Mouse (Mus musculus): Measurements from ENCODE around the gene D930048N14Rik. TPM values are rescaled to one million over a fixed set of nuclear protein-coding genes. Genes with fewer than 3 reads are reported as not detected.
"Not testable (repeated sequence)": the region's sequence is repeated elsewhere in the genome, so short reads cannot be mapped to it uniquely, and the experiment has no call there.

The D930048N14Rik gene
- 0.58 and 0.70 TPM in 2 replicates for polyA plus RNA-seq (2015; fragmentation: Nextera tagmentation; extraction: Ambion mirVana)

DNA sequence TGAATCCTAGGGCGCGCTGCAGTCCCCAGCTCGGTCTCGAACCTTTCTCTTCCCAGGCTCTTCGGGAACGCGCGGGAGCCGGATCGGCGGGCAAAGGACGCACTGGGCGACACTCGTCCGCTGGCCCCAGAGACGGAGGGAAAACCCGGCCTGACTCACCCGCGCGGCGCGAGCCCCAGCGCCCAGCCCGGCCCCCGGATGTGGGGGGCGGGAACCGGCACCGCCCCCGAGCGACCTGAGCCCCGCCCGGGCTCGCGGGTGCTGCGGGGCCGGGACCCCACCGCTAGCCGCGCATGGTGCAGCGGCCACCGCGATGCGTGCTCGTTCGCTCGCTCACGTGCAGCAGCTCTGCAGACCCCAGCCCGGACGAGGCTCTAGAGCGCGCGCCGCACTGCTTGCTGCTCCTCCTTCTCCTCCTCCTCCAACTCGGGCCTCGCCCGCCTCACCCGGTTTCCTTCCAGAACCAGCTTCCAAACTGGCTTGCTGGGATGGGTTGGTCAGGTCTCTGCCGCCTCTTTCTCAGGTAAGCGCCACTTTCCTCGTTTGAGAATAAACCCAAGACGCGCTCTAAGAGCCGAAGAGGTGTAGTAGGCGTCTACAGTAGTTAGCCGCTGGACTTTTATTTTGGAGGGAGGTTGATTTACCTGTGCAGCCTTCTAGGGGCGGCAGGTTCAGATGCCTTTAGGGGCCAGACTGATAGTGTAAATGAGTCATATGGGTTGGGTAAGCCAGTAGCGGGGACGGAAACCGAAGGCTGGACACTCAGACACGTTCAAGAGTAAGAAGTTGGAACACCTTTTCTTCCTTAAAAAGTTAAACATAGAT lies at the start of gene D930048N14Rik, which contains the start of gene N4bp3:
TSS of gene D930048N14Rik (plus strand) at position 264 of the 825 bp plus-strand sequence.
TSS of gene N4bp3 (minus strand) at position 152 of the 825 bp plus-strand sequence.
- H3K27me3 ChIP-seq (replicated peaks; ENCODE audit: control insufficient read depth, insufficient read depth, low read length) = peaks cover 2% of the 10 kb centered on the region; the same call in 1 of the 2 replicates
- no peak within 1 kb of the TSS for H3K27ac ChIP-seq (ENCODE audit: low read length)
- ATAC-seq = peak; percentile 82
- peak within 1 kb of the TSS; percentile 54 for H3K4me3 ChIP-seq (replicated peaks; ENCODE audit: low read length)
- no peaks in the 10 kb centered on the region for H3K36me3 ChIP-seq (ENCODE audit: control insufficient read depth, insufficient read depth)
- no peaks in the 10 kb centered on the region for H3K9me3 ChIP-seq (ENCODE audit: control insufficient read depth, low read length)
- peak within 1 kb of the TSS; percentile 70 for H3K9ac ChIP-seq (replicated peaks; ENCODE audit: low read depth, low read length)
- under 1% methylated on average over 69 of the region's 70 CpGs for WGBS
- peak within 1 kb of the TSS; percentile 91 for H3K4me2 ChIP-seq (ENCODE audit: low read length)
- H3K4me1 ChIP-seq (replicated peaks; ENCODE audit: control insufficient read depth, insufficient read depth, low read length) = peaks cover 16% of the 10 kb centered on the region

DNA sequence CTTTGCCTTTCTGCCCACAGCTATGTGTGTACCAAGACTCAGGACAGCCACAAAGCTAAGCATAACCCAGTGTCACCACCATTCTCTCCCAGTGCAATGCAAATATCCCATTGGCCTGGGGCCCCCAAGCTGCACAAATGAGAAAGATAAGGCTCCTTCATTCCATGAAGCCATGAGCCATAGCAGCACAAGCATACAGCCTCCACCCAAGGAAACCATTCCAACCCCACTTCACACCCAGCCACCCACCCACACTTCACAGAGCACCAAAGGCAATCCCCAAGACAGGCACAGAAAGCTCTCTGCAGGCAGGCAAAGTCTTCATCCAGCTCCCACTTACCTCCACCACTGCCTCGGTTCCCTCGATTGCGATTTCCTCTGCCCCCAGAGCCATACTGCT lies 48.5 kb upstream of the D930048N14Rik start:
- Histone ChIP-seq H3K27me3 (replicated peaks; ENCODE audit: control insufficient read depth, insufficient read depth, low read length) (no peaks in the 10 kb centered on the region), H3K27ac (ENCODE audit: low read length) (no peak overlapping the region), H3K36me3 (ENCODE audit: control insufficient read depth, insufficient read depth) (peaks cover 62% of the 10 kb centered on the region), H3K4me1 (replicated peaks; ENCODE audit: control insufficient read depth, insufficient read depth, low read length) (peaks cover 41% of the 10 kb centered on the region), H3K9me3 (ENCODE audit: control insufficient read depth, low read length) (no peaks in the 10 kb centered on the region), H3K9ac (replicated peaks; ENCODE audit: low read depth, low read length) (no peak overlapping the region), H3K4me2 (ENCODE audit: low read length) (no peak overlapping the region), H3K4me3 (replicated peaks; ENCODE audit: low read length) (no peak overlapping the region)
- no peak for ATAC-seq
- 82% methylated on average over 3 of the region's 3 CpGs for WGBS

DNA sequence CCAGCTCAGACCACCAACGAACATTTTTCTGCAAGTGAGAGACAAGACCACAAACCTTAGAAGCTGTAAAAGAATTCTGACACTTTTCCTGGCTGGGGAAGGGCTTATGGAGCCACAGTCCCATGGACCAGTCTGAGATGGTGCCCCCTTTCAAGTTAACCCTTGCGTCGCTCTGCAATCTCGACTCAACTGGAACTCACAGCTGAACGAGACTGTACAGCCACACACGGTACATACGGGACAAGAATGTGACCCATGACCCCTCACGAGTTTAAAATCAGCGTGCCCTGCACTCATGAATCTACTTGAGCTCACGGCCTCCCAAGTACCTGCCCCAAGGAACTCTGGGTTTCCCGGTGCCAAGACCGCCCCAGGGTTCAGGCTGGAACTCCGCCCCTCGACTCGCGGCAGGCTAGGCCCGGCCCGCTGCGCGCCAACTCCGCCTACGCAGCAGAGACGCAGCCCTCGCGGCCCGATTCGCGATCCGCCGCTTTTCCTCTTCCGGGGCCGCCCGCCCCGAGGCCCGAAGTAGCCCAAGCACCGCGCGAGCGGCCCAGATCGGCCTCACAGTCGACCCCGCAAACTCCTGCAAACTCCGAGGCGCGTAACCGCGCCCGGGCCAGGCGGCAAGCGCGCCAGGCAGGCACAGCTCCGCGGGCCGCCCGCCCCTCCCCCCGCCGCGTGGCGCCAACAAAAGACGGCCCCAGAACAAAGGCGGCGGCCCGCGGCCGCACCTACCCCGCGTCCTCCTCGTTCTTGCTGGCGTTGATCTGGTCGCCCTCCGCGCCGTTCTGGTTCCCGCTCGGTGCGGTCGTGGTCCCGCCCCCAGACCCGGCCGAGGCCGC lies 44.9 kb upstream of the D930048N14Rik start:
- H3K4me1 ChIP-seq (replicated peaks; ENCODE audit: control insufficient read depth, insufficient read depth, low read length) = peaks cover 46% of the 10 kb centered on the region
- peak overlapping the region; percentile 71 for H3K4me3 ChIP-seq (replicated peaks; ENCODE audit: low read length)

DNA sequence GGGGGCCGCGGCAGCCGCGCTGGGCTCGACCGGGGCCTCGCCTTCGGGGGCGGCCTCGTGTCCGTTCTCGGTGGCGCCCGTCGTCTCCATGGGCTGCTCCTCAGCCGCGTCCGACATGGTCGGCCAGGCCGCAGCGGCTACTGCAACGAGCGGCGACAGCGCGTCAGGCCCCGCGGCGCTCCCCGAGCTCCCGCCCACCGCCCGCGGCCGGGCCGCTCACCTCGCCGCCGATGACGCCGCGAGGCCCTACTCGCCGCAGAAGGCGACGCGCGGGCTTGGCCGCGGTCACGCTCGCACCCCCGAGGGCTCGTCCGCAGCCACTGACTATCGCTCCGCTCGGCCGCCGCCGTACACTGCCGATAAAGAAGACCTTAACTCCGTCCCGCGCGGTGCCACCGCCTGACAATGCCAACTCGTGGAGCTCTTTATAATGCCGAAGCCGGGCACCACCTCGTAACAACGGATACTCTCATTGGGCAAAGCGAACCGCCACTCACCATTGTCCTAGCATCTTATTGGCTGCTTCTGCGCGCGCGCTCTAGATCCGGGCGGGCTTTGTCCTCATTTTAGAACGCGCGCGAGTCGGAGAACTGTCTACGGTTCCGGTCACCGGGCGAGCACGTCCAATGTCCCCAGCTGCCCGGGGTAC lies 44.2 kb upstream of the D930048N14Rik start, which contains the start of gene Hnrnpab:
TSS of gene Hnrnpab (minus strand) at position 401 of the 649 bp plus-strand sequence.
- under 1% methylated on average over 87 of the region's 91 CpGs for WGBS
- peaks cover 31% of the 10 kb centered on the region for H3K36me3 ChIP-seq (ENCODE audit: control insufficient read depth, insufficient read depth)
- ATAC-seq = peak; percentile 96
- H3K4me1 ChIP-seq (replicated peaks; ENCODE audit: control insufficient read depth, insufficient read depth, low read length) = peaks cover 40% of the 10 kb centered on the region
- peak within 1 kb of the TSS; percentile 93 for H3K27ac ChIP-seq (ENCODE audit: low read length)
- no peaks in the 10 kb centered on the region for H3K27me3 ChIP-seq (replicated peaks; ENCODE audit: control insufficient read depth, insufficient read depth, low read length)
- peak within 1 kb of the TSS; percentile 85 for H3K4me2 ChIP-seq (ENCODE audit: low read length)
- H3K9ac ChIP-seq (replicated peaks; ENCODE audit: low read depth, low read length) = peak within 1 kb of the TSS; percentile 97
- H3K9me3 ChIP-seq (ENCODE audit: control insufficient read depth, low read length) = no peaks in the 10 kb centered on the region
- H3K4me3 ChIP-seq (replicated peaks; ENCODE audit: low read length) = peak within 1 kb of the TSS; percentile 71

More for the DNA sequence above, 44.9 kb upstream of the D930048N14Rik start:
- peak; percentile 61 for ATAC-seq
- Histone ChIP-seq H3K36me3 (ENCODE audit: control insufficient read depth, insufficient read depth) (peaks cover 38% of the 10 kb centered on the region), H3K27me3 (replicated peaks; ENCODE audit: control insufficient read depth, insufficient read depth, low read length) (no peaks in the 10 kb centered on the region), H3K27ac (ENCODE audit: low read length) (peak overlapping the region; percentile 93), H3K9me3 (ENCODE audit: control insufficient read depth, low read length) (no peaks in the 10 kb centered on the region), H3K9ac (replicated peaks; ENCODE audit: low read depth, low read length) (peak overlapping the region; percentile 97), H3K4me2 (ENCODE audit: low read length) (peak overlapping the region; percentile 59)
- WGBS = under 1% methylated on average over 66 of the region's 81 CpGs

DNA sequence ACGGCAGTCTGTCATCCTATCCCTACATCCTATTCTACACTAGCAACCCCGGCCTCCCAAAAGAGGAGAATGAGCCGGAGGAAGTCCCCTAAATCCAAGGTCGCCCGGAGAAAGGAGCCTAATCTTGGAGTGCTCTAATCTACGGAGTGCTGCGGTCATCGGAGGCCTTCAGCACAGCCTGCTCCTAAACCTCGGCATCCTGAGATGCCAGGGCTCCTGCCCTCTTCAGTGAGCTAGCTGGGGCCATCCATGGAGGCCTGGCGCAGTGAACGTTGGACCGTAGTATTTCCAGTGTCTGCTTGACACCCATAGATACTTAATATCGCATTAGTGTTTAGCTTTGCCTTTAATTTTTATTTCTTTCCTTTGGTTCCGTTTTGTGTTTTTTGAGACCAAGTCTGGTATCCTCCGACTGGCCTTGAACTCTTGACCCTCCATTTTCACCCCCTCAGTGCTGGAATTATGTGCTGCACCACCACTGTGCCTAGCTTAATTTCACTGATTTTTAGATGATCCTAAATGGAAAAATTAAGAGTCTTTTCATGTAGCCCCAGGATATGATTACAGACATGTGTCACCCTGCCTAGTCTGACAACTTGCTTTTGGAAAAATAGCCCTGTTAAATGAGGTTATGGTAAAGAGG lies 43.5 kb upstream of the D930048N14Rik start:
- Histone ChIP-seq H3K4me3 (replicated peaks; ENCODE audit: low read length) (peak overlapping the region; percentile 71), H3K27me3 (replicated peaks; ENCODE audit: control insufficient read depth, insufficient read depth, low read length) (no peaks in the 10 kb centered on the region), H3K4me1 (replicated peaks; ENCODE audit: control insufficient read depth, insufficient read depth, low read length) (peaks cover 37% of the 10 kb centered on the region), H3K36me3 (ENCODE audit: control insufficient read depth, insufficient read depth) (peaks cover 24% of the 10 kb centered on the region), H3K4me2 (ENCODE audit: low read length) (peak overlapping the region; percentile 85), H3K9me3 (ENCODE audit: control insufficient read depth, low read length) (no peaks in the 10 kb centered on the region), H3K27ac (ENCODE audit: low read length) (peak overlapping the region; percentile 90), H3K9ac (replicated peaks; ENCODE audit: low read depth, low read length) (peak overlapping the region; percentile 86)
- 10% methylated on average over 15 of the region's 15 CpGs for WGBS
- peak; percentile 51; the same call in 1 of the 2 replicates for ATAC-seq

DNA sequence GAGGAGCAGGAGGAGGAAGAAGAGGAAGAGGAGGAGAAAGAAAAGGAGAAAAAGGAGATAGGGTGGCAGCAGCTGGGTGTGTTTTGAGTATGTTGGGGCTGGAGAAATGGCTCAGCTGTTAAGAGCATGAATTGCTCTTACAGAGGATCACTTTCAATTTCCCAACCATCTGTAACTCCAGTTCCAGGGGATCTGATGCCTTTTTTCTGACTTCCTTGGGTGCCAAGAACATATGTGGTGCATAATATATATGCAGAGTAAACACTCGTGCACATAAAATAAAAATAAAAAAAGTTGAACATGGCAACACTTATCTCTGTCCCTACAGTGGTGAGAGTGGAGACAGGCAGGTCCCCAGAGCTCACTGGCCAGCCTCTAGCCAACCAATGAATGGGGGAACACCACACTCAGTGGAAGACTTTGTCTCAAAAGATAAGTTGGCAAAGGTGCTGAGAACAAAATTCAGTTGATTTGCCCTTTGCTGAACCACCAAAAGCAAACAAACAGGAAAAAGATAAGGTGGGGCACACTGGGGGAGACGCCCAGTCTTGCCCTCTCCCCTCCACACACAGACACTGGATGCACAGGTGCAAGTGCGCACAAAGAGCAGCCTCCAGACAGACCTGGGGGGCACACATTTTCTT lies 41.4 kb upstream of the D930048N14Rik start:
- WGBS = 79% methylated on average over 3 of the region's 3 CpGs
- Histone ChIP-seq H3K27ac (ENCODE audit: low read length) (no peak overlapping the region), H3K27me3 (replicated peaks; ENCODE audit: control insufficient read depth, insufficient read depth, low read length) (no peaks in the 10 kb centered on the region), H3K4me2 (ENCODE audit: low read length) (no peak overlapping the region), H3K36me3 (ENCODE audit: control insufficient read depth, insufficient read depth) (peaks cover 4% of the 10 kb centered on the region; the same call in 1 of the 2 replicates), H3K9ac (replicated peaks; ENCODE audit: low read depth, low read length) (no peak overlapping the region), H3K4me1 (replicated peaks; ENCODE audit: control insufficient read depth, insufficient read depth, low read length) (peaks cover 16% of the 10 kb centered on the region), H3K4me3 (replicated peaks; ENCODE audit: low read length) (no peak overlapping the region), H3K9me3 (ENCODE audit: control insufficient read depth, low read length) (no peaks in the 10 kb centered on the region)
- ATAC-seq = no peak

DNA sequence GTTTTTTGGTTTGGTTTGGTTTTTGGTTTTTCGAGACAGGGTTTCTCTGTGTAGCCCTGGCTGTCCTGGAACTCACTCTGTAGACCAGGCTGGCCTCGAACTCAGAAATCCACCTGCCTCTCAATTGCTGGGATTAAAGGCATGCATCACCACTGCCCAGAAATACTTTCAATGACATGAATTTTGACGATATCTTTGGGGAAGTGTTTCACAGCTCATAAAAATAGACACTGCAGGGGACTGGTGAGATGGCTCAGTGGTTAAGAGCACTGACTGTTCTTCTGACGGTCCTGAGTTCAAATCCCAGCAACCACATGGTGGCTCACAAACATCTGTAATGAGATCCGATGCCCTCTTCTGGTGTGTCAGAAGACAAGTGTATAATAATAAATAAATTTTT lies 40.8 kb upstream of the D930048N14Rik start:
- H3K9ac ChIP-seq (replicated peaks; ENCODE audit: low read depth, low read length); H3K36me3 ChIP-seq (ENCODE audit: control insufficient read depth, insufficient read depth); ATAC-seq; H3K4me2 ChIP-seq (ENCODE audit: low read length); H3K27ac ChIP-seq (ENCODE audit: low read length); H3K4me3 ChIP-seq (replicated peaks; ENCODE audit: low read length); H3K27me3 ChIP-seq (replicated peaks; ENCODE audit: control insufficient read depth, insufficient read depth, low read length); H3K9me3 ChIP-seq (ENCODE audit: control insufficient read depth, low read length): not testable (repeated sequence)
- H3K4me1 ChIP-seq (replicated peaks; ENCODE audit: control insufficient read depth, insufficient read depth, low read length) = peaks cover 11% of the 10 kb centered on the region
- WGBS = 89% methylated on average over 5 of the region's 5 CpGs

DNA sequence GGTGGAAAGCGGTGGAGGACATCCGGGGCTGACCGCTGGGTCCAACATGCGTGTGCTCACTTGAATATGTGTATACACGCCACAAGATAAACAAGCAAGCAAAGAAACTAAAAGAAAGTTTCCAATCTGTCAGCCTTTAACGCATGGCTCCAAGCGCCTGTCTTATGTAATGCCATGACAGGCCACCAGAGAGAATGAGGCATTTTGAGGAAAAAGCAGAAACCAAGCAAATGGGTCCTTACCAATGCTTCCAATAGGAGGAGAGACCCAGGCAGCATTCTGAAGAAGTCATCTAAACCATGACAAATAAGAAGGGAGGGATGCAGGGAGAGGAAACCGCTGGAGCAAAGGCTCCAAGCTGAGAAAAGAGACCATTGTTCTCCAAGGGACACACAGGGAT lies 36.5 kb upstream of the D930048N14Rik start:
- Histone ChIP-seq H3K4me1 (replicated peaks; ENCODE audit: control insufficient read depth, insufficient read depth, low read length) (peaks cover 10% of the 10 kb centered on the region), H3K9me3 (ENCODE audit: control insufficient read depth, low read length) (no peaks in the 10 kb centered on the region), H3K27me3 (replicated peaks; ENCODE audit: control insufficient read depth, insufficient read depth, low read length) (no peaks in the 10 kb centered on the region), H3K36me3 (ENCODE audit: control insufficient read depth, insufficient read depth) (no peaks in the 10 kb centered on the region), H3K27ac (ENCODE audit: low read length) (no peak overlapping the region), H3K9ac (replicated peaks; ENCODE audit: low read depth, low read length) (no peak overlapping the region), H3K4me2 (ENCODE audit: low read length) (no peak overlapping the region), H3K4me3 (replicated peaks; ENCODE audit: low read length) (no peak overlapping the region)
- WGBS = 80% methylated on average over 8 of the region's 8 CpGs
- ATAC-seq = no peak
